Mouse (Mus musculus): ENCODE data around the gene Lrcol1.

The Lrcol1 gene

DNA sequence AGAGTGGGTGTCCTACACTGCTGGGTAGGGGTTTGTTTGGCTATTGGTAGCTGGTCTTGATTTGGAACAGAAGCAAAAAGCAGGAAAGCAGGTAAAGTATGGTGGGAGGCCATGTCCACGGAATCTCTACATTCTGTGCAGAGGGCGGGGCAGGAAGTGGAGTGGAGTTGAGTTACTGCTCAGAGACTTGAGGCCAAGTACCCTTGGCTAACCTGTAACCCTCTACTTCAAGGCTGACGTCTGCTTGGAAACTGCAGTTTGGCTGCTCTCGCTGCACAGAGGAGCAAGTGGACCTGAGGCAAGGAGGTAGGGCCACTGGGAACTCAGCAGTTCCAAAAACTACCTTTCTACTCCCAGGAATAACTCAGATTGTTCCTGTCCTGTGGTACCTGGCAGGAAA is at the start of gene Lrcol1:
Gene Lrcol1, plus strand, starts transcription at position 207 of the 400 bp plus-strand sequence.
- no peak for DNase-seq (ENCODE audit: low spot score in 2 of 2)

DNA sequence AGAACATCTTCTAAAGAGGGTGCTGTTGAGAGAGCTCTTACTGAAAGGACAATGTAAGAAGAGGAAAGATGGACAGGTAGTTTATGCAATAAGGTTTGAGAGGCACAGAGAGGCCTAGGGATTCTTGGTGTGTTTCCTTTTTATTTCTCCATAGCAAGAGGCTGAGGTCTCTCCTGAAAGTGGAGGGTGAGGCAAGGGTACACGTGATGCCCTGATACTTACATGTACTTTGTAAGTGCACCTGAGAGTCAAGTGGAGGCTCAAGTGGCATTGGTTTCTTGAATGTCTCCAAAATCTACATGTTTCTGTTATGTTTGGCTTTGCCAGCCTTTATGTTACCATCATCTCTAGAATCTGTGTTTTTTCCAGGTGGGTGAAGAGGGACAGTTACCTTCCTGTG is 47.9 kb upstream of the Lrcol1 start:
- no peak for DNase-seq (ENCODE audit: low spot score in 2 of 2)

DNA sequence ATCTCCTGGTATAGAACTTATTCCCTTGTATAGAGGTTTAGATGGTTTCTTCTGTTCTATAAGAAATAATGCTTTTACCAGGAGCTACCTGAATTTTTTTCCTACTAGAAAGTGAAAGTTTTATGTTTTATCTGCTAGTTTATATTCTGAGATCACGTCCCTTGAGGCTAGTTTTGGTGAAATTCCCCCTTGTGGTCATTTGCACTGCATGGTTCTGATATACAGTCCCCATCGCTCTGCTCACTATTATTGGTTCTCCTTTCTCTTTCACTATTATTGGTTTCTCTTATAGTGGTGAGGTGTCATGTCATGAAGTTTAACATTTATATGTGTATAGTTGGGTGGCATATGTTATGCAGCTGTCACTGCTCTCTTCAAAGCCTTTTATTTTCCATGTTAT is 43.9 kb upstream of the Lrcol1 start:
- no peak for DNase-seq (ENCODE audit: low spot score in 2 of 2)

DNA sequence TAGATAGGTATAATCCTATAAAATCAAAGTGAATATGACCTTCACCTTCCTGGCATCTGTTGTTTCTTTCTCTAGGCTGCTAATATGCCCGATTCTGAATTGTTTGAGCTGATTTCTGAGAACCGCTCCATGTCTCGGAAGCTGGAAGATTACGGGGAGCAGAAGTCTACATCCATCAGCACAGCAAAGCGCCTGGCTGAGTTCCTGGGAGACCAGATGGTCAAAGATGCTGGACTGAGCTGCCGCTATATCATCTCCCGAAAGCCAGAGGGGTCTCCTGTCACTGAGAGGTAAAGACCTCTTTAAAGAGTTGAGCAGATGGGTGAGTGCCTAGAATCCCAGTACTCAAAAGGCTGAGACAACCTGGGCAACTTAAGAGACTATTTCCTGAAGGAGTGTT is 35.7 kb upstream of the Lrcol1 start:
- DNase-seq (ENCODE audit: low spot score in 2 of 2): no peak

DNA sequence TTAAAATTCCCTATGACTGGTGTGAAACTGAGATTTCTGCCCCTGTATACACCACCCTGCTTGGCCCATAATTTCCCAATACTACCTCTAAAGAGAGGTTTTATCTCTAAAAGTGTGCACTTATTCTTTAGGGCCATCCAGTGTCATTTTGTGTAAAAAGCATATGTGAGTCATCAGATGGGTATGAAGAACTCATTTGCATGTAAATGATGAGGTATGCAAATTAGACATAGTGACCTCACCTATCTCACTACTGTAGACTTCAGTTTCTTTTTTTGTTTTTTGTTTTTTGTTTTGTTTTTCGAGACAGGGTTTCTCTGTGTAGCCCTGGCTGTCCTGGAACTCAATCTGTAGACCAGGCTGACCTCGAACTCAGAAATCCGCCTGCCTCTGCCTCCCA is 31.4 kb upstream of the Lrcol1 start:
- DNase-seq (ENCODE audit: low spot score in 2 of 2): no peak

DNA sequence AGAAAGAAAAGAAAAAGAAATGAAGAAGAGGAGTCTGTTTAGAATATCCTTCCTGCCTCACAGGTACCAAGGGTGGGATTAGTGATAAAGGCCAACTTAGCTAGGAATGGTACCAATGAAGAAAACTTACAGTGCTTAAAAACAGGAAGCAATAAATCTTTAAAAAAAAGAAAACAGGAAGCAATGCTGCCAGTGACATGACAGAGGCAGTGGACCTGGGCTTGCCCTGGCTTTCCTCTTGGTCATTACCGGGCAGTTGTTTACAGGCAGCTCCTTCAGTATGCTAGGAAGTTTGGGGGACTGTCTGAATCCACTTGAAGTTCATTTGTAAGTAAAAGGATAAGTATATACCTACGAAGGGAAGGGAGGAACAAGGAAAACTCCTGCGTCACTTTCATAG is 14.0 kb upstream of the Lrcol1 start:
- DNase-seq (ENCODE audit: low spot score in 2 of 2): no peak

DNA sequence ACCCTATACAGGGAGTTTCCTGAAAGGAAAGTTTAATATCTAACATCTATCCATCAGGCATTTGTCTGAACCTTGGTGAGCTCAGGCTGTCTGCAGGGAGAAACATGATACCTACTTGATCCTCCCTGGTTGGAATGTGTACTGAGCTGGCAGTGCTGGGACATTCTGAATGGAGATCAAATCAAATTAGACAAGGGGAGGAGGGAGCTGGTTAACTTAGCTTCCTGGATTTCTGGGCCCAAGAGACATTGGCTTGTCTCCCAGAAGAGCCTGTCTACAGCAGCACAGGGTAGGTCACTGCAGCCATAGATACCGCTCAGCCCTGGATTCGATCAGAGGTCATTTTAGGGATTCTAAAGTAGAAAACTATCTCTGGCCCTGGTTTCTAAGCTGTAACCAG is 5.7 kb upstream of the Lrcol1 start:
- DNase-seq (ENCODE audit: low spot score in 2 of 2): no peak

DNA sequence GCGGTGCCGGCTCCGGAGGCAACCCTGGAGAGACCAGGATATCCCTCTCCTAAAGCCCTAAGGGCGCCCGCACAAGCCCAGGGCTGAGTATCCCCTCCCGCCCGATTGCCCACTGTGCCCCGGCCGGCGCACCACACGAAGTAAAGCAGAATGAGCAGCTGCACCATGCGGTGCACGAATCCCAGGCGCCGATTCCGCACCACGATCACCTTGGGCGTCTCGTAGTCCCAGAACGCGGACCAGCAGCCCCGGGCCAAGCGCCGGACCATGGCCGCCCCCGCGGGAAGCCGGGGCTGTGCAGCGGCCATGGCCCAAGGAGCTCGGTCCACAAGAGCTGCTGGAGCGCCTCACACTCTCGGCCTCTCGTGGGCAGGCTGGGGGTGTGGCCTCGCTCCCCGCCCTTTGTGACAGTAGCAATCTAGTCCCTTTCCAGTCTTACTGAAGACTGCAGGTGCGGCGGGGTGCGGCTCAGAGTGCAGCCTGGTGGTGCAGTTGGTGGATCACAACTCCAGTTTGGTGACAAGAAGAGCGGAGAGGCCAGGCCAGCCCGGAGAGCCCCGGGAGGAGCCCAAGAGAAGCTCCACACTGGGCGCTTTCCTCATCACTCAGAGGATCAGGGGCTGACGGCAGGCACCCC is 1.8 kb upstream of the Lrcol1 start, which contains the start of gene P2rx2:
Gene P2rx2, minus strand, starts transcription at position 565 of the 637 bp plus-strand sequence.
- DNase-seq (ENCODE audit: low spot score in 2 of 2): peak; percentile 8 to 28

DNA sequence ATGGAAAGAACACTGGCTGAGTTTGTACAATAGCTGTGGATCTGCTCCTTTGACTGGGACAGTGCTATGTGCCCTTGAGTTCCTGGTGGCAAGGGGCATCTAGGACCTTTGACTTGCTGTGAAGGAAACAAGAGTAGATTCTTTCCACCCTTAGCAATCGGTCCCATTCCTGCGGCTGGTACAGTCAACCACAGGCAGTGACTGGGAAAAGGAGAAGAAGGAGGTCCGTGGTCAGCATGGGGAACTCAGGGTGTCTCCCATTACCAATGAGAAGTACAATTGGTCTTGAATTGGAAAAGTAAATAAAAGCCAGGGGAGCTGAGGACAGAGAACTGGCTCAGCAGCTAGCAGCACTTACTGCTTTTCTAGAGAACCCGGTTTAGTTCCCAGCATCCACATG is 1.0 kb downstream of the Lrcol1 start:
- no peak for DNase-seq (ENCODE audit: low spot score in 2 of 2)

DNA sequence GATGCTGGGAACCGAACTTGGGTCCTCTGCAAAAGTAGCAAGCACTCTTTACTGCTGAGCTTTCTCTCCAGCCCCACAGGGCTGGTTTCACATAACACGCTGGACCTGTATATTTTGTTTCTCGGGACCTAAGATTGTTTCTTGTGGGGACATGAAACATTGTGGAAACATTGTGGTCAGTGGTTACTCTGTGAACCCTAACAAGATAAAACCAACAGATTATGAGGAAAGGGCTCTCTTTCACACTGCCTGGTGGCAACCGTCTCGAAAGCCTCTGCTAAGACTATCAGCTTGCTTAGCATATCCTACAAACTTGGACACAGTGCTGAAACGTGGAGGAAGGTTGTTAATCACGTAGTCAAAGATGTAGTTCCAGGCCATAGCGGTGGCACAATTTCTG is 2.5 kb downstream of the Lrcol1 start:
- DNase-seq (ENCODE audit: low spot score in 2 of 2): no peak

DNA sequence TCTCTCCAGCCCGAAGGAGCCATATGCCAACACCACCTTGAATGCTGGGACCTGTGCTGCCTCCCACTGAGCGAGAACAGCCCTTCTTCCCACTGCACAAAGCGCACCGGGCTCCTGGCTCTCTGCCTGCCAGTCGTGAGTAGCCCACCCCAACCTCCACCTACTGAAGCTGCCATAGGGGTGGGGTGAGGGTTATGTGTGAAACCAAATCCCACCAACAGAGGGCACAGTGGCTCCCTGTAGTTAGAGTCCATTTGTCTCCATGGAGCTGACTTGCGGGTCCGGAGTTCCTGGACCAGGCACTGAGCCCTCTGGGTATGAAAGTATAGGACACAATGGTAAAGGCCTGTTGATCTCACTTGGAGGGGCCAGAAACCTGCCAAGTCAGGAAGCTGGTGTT is 10.2 kb downstream of the Lrcol1 start:
- peak in 1 of 2 experiments; percentile 42 for DNase-seq (ENCODE audit: low spot score in 2 of 2)

DNA sequence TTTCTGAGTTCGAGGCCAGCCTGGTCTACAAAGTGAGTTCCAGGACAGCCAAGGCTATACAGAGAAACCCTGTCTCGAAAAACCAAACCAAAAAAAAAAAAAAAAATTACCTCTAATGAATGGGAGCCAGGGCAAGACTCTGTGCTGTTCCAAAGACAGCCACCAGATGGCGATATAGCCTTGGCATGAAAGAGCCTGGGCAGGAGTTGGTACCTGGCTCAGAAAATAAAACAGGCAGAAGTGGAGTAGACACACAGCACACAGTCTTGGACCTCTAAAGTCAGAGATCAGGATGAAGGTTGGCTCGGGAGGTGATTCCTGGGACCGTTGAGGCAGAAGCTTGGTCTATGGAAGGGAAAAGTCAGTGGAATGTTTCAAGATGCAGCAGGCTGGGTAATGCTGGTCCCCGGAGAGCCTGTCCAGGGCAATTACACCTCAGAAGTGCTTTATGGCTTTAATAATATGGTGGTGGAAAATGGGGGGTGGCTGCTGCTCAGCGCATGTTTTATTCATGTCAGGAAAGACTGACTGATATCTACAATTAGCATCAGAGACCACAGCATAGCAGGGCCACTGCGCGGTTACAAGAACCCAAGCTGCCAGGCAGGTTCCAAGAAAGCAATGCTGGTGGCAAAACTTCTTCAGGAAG is 13.1 kb downstream of the Lrcol1 start:
- peak; percentile 47 to 80 for DNase-seq (ENCODE audit: low spot score in 2 of 2)

DNA sequence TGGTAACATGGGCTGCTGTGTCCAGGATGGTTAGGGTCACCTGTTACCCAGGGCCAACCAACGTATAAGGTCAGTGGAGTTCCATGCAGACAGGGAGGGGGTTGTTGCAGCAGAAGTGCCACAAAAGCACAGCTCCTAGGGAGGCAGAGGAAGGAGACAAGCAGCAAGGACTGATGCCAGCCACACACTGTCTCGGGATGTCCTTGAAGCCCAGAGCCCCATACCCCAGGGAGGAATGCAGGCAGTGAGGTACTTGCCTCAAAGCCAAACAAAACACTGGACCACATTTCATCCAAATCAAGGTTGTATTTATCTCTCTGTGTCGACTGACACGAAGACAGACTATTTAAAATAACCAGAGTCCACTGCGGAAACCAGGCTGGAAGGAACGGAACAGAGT is 16.9 kb downstream of the Lrcol1 start:
- DNase-seq (ENCODE audit: low spot score in 2 of 2): no peak

DNA sequence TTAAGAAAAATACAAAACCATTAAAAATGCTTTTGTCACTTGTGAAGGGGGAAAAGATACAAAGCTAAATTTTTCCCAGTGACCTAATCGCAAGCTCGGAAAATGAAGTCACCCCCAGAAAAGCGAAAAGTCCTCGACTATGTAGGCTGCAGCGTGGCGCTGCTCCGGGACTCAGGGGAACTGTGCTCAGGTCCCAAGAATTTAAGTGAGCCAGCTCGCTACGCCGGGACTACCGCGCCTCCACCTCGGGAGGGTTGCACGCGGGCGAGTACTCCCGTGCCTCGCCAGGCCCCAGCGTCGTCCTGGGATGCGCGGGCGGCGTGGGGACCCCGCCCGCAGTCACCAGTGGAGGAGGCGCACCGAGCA is 18.3 kb downstream of the Lrcol1 start:
- no peak for DNase-seq (ENCODE audit: low spot score in 2 of 2)

DNA sequence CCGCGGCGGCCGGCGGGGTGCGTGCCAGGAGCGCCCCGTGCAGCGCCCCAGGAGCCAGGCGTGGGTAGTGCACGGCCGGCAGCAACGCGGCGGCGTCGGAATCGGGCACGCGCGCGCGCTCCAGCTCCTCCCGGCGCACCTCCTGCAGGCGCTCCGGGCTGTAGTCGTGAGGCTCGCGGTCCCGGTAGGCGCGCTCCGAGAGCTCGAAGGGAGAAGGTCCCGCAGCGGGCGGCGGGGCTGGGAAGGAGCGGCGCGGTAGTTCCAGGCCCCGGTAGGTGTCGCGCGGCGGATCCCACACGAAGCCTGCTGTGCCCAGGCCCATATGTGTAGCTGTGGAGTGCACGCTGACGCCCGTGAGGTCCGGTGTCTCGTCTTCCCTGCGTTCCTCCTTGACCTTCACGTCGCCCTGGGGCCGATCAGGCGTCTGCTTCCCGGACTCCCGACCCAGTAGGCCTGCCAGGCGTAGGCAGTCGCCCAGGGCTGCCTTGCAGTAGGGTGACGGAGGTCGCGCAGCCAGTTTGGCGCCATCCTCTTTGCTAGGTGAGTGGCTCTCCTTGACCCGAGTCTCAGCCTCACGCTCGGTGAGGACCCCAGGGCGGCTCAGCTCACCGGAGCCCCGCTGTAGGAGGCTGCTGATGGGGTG is 18.8 kb downstream of the Lrcol1 start:
- peak; percentile 56 to 81 for DNase-seq (ENCODE audit: low spot score in 2 of 2)

DNA sequence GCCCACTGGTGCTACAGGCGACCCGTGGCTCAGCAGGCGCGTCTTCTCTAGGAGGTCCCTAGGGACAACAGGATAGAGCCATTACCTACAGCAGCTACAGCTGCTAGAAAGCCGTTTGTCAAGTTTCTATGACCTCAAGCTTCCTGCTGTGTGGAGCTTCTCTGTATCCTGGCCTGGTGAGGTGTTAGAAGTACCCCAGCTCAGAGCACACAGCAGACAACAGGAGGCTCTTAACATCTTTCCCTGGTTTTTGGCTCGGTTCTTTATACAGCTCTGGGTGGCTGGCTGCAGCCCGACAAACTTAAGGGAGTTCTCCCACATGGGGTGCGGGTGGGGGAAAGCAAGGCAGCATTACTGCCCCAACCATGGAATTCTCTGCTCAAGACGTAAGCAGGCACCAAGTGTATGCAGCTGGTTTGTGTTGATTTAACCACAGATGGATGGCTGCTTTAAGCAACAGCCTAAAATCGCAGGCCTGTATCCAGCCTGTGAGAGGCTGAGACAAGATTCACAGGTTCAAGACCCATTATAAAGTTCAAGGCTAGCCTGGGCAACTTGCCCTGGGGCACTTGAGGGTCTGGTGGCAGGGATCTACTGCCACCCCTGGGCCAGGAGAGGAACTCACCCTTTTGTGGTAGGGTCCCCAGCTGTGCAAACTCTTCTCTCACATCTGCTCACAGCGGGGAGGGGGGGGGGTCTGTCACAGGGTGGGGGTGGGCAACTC is 19.5 kb downstream of the Lrcol1 start:
- DNase-seq (ENCODE audit: low spot score in 2 of 2): no peak

DNA sequence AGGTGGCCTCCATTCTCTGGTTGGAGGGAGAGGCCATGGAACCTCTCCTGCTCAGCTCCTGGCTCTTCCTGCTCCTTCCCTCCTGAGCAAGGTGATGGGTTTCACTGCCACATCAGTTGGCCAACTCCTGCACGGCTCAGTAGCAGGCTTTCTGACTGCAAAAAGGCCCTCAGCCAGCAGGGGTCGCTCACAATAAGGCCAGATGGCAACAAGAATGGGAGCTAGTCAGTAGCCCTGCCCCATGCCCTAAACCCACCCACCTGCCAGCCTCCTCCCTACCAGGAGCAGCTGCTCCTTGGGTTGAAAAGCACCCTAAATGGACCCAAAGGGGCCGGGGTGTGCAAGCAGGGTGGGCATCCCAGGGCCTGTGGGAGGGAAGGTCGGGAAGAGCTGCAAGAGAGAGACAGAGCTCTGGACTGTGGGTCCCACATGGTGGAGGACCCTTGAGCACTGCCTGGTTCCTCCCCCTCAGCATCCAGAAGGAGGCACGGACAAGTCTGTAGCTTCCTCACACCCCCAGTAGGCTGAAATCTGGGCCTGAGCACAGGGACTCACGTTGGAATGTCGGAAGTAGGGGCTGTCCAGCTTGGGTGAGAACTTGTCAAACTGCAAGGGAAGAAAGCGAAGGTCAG is 32.4 kb downstream of the Lrcol1 start:
- DNase-seq (ENCODE audit: low spot score in 2 of 2): peak; percentile 48 to 71

DNA sequence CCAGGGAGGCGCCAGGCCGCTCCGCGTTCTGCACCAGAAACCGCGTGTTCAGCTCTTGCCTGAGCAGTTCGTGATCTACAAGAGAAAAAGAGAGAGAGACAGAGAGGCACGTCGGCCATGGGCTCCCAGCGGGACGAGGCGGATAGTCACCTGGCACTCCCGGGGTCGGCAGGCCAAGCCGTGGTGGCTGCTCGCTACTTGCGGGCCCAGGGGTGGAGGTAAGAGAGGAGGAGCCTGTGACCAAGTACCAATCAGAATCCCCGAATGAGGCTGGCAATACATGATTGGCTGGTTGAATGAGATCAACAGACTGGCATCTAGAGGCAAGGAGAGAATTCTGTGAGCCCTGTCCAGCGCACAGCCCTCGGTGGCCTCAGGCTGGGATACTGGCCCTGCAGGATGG is 33.7 kb downstream of the Lrcol1 start:
- DNase-seq (ENCODE audit: low spot score in 2 of 2): no peak

DNA sequence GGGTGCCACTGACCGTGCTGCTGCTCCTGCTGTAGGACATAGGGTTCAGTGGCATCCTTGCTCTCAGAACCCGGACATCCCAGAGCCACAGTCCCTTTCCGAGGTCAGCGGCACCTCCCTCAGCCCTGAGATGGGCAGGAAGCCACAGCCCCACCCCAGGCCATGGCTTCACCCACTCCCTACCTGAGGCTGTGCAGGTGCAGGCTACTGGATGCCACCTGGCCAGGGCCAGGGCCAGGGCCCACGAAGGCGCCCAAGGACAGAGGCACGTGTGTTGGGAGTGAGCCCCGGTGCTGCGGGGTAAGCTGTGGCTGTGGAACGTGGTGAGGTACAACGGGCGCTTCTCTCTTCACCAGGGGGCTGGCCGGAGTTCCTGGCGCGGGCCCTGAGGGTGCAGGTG is 34.6 kb downstream of the Lrcol1 start:
- DNase-seq (ENCODE audit: low spot score in 2 of 2): no peak

DNA sequence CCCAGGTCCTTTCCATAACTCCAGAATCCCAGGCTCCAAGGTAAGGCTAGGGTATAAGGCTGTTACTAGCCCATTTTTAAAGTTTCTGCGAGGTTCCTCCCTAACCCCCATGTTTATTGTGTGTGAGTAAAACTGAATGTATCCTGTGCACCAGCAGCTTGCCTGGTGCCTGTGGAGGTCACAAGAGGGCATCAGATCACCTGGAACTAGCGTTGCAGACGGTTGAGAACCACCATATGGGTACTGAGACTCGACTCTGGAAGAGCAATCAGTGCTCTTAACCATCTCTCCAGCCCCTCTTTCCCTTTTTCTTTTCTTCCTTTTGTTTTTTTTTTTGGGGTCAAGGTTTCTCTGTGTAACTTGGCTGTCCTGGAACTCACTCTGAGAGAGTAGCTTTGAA is 35.3 kb downstream of the Lrcol1 start:
- no peak for DNase-seq (ENCODE audit: low spot score in 2 of 2)

DNA sequence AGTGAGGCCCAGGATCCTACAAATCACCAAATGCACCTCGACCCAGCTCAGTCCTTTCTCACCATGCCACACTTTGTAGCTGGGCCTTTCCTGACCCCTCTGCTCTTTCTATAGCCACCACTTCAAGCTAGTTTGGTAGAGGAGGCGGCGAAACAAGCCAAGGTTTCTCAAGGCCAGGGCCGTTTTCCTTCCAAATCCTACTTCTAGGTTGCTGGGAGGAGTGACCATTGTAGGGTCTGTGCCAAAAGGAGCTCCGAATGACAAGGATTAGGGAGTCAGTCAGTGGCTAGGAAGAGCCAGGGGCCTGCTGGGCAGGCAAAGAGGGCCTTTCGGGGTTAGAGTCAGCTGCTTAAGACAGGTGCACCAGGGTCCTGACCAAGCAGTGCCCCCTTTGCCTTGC is 40.0 kb downstream of the Lrcol1 start:
- DNase-seq (ENCODE audit: low spot score in 2 of 2): no peak

DNA sequence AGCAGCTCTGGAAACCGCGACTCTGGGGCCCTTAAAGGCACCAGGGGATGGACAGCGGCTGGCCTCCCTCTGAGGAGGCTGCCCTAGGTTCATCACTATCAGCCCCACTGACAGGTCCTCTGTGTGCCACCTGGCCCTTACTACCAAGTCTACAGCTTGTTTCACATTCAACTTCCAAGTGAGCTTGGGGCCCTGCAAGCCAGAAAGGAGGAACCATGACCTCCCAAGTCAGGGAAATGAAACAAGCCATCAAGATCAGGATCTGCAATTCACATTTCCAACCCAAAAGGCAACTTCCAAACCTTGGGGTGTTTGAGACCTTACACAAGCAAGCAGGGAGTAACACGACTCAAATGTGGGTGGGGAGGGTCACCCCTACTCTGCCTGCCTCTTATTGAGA is 40.7 kb downstream of the Lrcol1 start:
- no peak for DNase-seq (ENCODE audit: low spot score in 2 of 2)

Measured in thymus, postnatal 10 days (tissue).